Mouse (Mus musculus): ENCODE results near the gene Pde7b. TPM values are rescaled to one million over a fixed set of nuclear protein-coding genes. Genes with fewer than 3 reads are reported as not detected.

The Pde7b gene
- polyA plus RNA-seq, 2 experiments: 0.22 to 0.39 TPM

DNA sequence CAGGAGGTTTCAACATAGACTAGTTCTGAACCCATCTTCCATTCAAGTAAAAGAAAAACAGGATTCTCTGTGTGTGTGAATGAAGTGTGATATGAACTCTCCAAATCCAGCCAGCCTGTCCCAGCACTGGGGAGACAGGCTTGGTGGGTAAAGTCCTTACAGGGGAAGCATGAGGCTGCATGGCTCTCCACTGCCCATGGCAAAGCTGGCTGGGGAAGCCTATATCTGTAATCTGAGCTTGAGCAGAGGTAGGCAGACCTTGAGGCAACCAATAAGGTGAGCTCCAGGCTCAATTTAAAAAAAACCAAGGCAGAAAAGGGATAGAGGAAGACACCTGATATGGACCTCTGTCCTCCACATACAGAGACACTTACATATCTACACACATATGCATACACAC, 173.5 kb downstream of the Pde7b start:
- H3K4me2 ChIP-seq (ENCODE audit: low read depth): no peak overlapping the region
- DNase-seq (ENCODE audit: low read depth in 3 of 3, low spot score in 3 of 3): no peak
- no peaks in the 10 kb centered on the region for H3K36me3 ChIP-seq (replicated peaks; ENCODE audit: control insufficient read depth, insufficient read depth, low read depth)
- no peak overlapping the region for H3K4me3 ChIP-seq (ENCODE audit: insufficient read depth in 1 of 2, low read depth in 2 of 2, low read length in 2 of 2)
- no peak overlapping the region for H3K27ac ChIP-seq
- TF ChIP-seq EP300 (IDR thresholded peaks at IDR 0.05; ENCODE audit: low read depth) (no peak), CTCF (IDR thresholded peaks at IDR 0.05; ENCODE audit: low read depth) (no peak)
- no peaks in the 10 kb centered on the region for H3K27me3 ChIP-seq (ENCODE audit: control insufficient read depth, insufficient read depth, low read length)
- no peaks in the 10 kb centered on the region for H3K9me3 ChIP-seq (ENCODE audit: control insufficient read depth, low read length)
- ATAC-seq (ENCODE audit: insufficient read depth): no peak
- H3K4me1 ChIP-seq (replicated peaks; ENCODE audit: control insufficient read depth in 2 of 2, insufficient read depth in 2 of 2, low read length in 1 of 2): no peaks in the 10 kb centered on the region
- no peak overlapping the region for H3K9ac ChIP-seq (replicated peaks)

DNA sequence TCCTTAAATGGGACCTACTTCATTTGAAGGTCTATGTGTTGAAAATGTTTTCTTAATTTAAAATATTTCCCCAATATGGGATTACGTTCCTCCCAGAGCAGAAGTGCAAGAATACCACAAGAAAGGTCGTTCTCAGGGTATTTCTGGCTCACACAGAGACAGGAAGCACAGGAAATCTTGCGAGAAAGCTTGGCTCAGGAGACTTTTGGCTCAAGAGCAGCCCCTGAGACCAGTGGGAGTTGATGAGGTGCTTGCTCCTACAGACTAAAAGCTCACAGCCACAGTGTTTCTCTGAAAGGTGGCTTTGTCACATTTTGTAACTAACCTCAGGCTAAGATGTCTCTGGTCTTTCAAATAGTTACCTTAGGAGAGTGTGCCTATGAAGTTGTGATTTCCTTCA, 174.1 kb downstream of the Pde7b start:
- 18% methylated on average over 3 of the region's 3 CpGs for WGBS (ENCODE audit: insufficient replicate concordance)
- Histone ChIP-seq H3K27ac (no peak overlapping the region), H3K9me3 (ENCODE audit: control insufficient read depth, low read length) (no peaks in the 10 kb centered on the region), H3K4me2 (ENCODE audit: low read depth) (no peak overlapping the region), H3K4me3 (ENCODE audit: insufficient read depth in 1 of 2, low read depth in 2 of 2, low read length in 2 of 2) (no peak overlapping the region), H3K36me3 (replicated peaks; ENCODE audit: control insufficient read depth, insufficient read depth, low read depth) (no peaks in the 10 kb centered on the region), H3K9ac (replicated peaks) (no peak overlapping the region), H3K27me3 (ENCODE audit: control insufficient read depth, insufficient read depth, low read length) (no peaks in the 10 kb centered on the region), H3K4me1 (replicated peaks; ENCODE audit: control insufficient read depth in 2 of 2, insufficient read depth in 2 of 2, low read length in 1 of 2) (no peaks in the 10 kb centered on the region)
- no peak for DNase-seq (ENCODE audit: low read depth in 3 of 3, low spot score in 3 of 3)
- no peak for ATAC-seq (ENCODE audit: insufficient read depth)
- TF ChIP-seq CTCF (IDR thresholded peaks at IDR 0.05; ENCODE audit: low read depth) (no peak), EP300 (IDR thresholded peaks at IDR 0.05; ENCODE audit: low read depth) (no peak)

DNA sequence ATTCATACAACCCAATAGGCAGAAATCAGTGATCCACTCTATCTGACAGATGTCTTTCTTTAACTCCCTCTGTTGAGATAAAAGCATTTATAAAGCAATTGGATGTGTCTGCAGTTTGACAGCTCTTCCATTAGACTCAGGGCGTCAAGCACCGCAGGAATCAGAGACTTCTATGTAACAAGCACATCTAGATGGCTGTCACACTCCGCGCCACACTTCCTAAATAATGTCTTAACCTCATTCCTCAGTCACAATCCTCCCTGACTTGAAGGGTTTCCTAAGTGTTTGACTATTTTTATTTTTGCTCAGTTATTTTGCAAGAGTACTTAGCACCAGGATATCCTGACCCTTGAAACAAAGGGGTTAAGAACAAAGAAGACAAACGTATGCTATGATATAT, 174.7 kb downstream of the Pde7b start:
- H3K27me3 ChIP-seq (ENCODE audit: control insufficient read depth, insufficient read depth, low read length): no peaks in the 10 kb centered on the region
- H3K4me1 ChIP-seq (replicated peaks; ENCODE audit: control insufficient read depth in 2 of 2, insufficient read depth in 2 of 2, low read length in 1 of 2): no peaks in the 10 kb centered on the region
- TF ChIP-seq CTCF (IDR thresholded peaks at IDR 0.05; ENCODE audit: low read depth): no peak
- TF ChIP-seq EP300 (IDR thresholded peaks at IDR 0.05; ENCODE audit: low read depth): no peak
- no peak for ATAC-seq (ENCODE audit: insufficient read depth)
- H3K9me3 ChIP-seq (ENCODE audit: control insufficient read depth, low read length): no peaks in the 10 kb centered on the region
- 46% methylated on average over 5 of the region's 5 CpGs for WGBS (ENCODE audit: insufficient replicate concordance)
- H3K27ac ChIP-seq: no peak overlapping the region
- DNase-seq (ENCODE audit: low read depth in 3 of 3, low spot score in 3 of 3): no peak
- H3K4me3 ChIP-seq (ENCODE audit: insufficient read depth in 1 of 2, low read depth in 2 of 2, low read length in 2 of 2): no peak overlapping the region
- no peak overlapping the region for H3K4me2 ChIP-seq (ENCODE audit: low read depth)
- H3K36me3 ChIP-seq (replicated peaks; ENCODE audit: control insufficient read depth, insufficient read depth, low read depth): no peaks in the 10 kb centered on the region
- no peak overlapping the region for H3K9ac ChIP-seq (replicated peaks)

DNA sequence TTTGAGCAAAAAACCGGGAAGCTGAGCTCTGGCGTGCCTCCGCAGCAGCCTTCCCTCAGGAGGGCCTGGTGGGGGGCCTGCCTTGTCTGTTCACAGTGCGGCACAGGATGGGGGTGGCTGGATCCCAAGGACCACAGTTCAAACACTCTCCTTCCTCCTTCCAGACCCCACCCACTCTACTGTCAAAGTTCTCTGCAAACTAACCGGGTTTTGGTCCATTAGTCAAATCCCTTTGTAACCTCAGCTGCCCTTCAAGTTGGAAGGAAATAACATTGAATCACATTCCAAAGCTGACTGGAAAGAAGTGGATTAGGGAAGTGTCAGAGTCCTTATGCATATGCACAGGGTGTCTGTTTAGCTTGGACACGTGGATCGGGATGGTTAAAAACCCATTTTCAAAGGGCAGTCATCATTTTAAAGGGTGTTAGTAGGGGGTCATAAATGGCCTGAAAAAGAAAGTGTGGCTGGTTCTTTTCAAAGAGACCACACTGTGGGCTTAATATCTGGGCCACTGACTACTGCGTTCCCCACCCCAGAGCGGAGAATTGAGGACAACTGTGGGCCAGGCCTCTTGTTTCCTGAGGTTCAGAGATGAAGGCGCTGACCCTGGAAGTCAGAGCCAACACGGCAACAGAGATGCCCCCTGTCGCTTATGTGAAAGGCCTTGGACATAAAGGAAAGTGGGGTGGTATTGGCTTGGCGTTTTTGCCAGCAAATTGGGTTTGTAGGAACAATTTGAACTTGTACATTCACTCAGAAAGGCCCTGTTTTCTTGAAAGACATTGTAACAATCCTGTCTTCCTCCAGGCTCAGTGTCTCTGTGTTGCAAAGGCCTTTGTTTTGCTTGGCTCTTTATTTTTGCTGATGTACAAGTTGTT, 175.8 kb downstream of the Pde7b start:
- Histone ChIP-seq H3K27me3 (ENCODE audit: control insufficient read depth, insufficient read depth, low read length) (no peaks in the 10 kb centered on the region), H3K27ac (no peak overlapping the region), H3K36me3 (replicated peaks; ENCODE audit: control insufficient read depth, insufficient read depth, low read depth) (no peaks in the 10 kb centered on the region), H3K9me3 (ENCODE audit: control insufficient read depth, low read length) (no peaks in the 10 kb centered on the region), H3K4me1 (replicated peaks; ENCODE audit: control insufficient read depth in 2 of 2, insufficient read depth in 2 of 2, low read length in 1 of 2) (no peaks in the 10 kb centered on the region), H3K4me3 (ENCODE audit: insufficient read depth in 1 of 2, low read depth in 2 of 2, low read length in 2 of 2) (no peak overlapping the region), H3K4me2 (ENCODE audit: low read depth) (no peak overlapping the region; the same call in 1 of the 2 replicates), H3K9ac (replicated peaks) (no peak overlapping the region)
- TF ChIP-seq CTCF (IDR thresholded peaks at IDR 0.05; ENCODE audit: low read depth): no peak
- no peak for TF ChIP-seq EP300 (IDR thresholded peaks at IDR 0.05; ENCODE audit: low read depth)
- ATAC-seq (ENCODE audit: insufficient read depth) (no peak), DNase-seq (ENCODE audit: low read depth in 3 of 3, low spot score in 3 of 3) (no peak)
- 46% methylated on average over 13 of the region's 13 CpGs for WGBS (ENCODE audit: insufficient replicate concordance)

DNA sequence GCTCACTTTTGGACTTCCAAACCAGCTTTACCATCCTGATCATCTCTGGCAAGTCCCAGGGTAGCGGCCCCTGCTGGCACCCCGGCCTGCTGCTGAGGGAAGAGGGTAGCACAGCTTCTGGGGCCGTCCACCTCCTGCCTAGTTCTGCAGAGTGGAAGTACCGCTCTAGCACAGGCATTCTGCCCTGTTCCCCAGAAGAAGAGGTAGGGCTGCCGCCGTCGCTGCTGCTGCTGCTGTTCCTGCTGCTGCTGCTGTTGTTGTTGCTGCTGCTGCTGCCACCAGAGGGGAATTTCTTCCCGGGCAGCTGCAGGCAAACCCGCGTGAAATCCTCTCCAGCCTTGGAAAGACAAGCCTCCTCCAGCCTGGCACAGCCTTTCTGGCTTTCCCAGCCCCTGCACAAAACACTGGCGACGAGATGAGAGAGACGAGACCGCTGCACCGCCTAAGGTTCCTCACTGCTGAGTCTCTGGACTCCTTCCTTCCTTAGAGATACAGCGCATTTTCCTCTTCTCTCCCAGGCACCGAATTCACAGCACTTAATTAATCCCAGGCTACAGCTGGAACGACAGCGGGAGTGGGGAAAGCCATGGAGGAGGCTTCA, 176.8 kb downstream of the Pde7b start:
- TF ChIP-seq CTCF (IDR thresholded peaks at IDR 0.05; ENCODE audit: low read depth): peak; percentile 47
- no peak for TF ChIP-seq EP300 (IDR thresholded peaks at IDR 0.05; ENCODE audit: low read depth)
- 2% methylated on average over 19 of the region's 19 CpGs for WGBS (ENCODE audit: insufficient replicate concordance)
- no peak for DNase-seq (ENCODE audit: low read depth in 3 of 3, low spot score in 3 of 3)
- Histone ChIP-seq H3K9ac (replicated peaks) (no peak overlapping the region), H3K27ac (no peak overlapping the region), H3K4me3 (ENCODE audit: insufficient read depth in 1 of 2, low read depth in 2 of 2, low read length in 2 of 2) (peak overlapping the region; percentile 15 to 25), H3K4me1 (replicated peaks; ENCODE audit: control insufficient read depth in 2 of 2, insufficient read depth in 2 of 2, low read length in 1 of 2) (no peaks in the 10 kb centered on the region), H3K36me3 (replicated peaks; ENCODE audit: control insufficient read depth, insufficient read depth, low read depth) (no peaks in the 10 kb centered on the region), H3K9me3 (ENCODE audit: control insufficient read depth, low read length) (no peaks in the 10 kb centered on the region), H3K4me2 (ENCODE audit: low read depth) (peak overlapping the region; percentile 53), H3K27me3 (ENCODE audit: control insufficient read depth, insufficient read depth, low read length) (no peaks in the 10 kb centered on the region)
- ATAC-seq (ENCODE audit: insufficient read depth): no peak
